Mouse (Mus musculus): ENCODE results near the gene Ppil1.

DNA sequence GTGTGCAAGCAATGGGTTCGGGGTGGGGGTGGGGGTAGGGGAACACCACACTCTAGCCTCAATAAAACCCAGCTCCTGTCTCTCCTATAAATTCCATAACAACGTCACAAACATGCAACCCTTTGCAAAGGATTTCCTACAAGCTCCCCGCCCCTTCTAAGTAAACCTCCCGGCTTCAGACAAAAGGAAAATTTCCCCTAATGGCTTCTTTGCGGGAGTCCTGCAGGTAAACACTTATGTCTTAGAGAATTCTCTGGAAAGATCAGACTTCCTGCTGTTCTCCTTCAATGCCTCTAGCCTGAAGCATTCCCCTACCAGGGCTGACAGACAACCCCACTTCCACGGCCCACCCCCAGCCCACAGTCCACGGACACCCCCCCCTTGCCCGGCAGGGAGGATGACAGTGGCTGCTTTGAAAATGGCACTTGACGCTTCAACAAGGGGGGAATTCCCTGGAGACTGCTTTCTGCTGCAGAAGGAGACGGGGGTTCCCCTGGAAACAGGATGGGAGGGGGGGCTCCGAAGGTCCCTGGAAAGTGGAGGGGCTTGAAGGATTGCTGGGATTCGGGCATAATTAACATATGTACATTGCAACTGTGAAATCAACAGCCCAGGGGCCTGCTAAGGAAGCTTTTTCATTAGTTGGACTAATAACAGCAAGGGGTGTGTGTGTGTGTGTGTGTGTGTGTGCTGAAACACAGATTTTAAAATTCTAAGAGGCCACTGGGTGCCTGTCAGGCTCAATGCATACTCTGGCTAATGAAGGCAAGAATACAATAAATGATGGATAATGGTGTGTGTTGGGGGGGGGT lies 50.4 kb downstream of the Ppil1 start:
- TF ChIP-seq POLR2A (IDR thresholded peaks at IDR 0.05; ENCODE audit: insufficient read depth, low read depth, low read length), result no peak
- no peak for TF ChIP-seq EP300 (IDR thresholded peaks at IDR 0.05; ENCODE audit: insufficient read depth, low read depth, low read length)
- no peak for TF ChIP-seq CTCF (IDR thresholded peaks at IDR 0.05)
